Mouse (Mus musculus): Measurements from ENCODE around the gene Cdkal1.

- TF ChIP-seq CTCF (conservative IDR thresholded peaks at IDR 0.05; ENCODE audit: insufficient read depth, insufficient read length, low read depth, low read length) (no peak), POLR2A (IDR thresholded peaks at IDR 0.05; ENCODE audit: low read depth, low read length) (no peak)
Measured at GRCm38 (mm10) chr13:29521321-29521720, 334.2 kb downstream of the Cdkal1 start.
